Mouse (Mus musculus): Measurements from ENCODE around the gene Sox4.
A peak's percentile ranks its signal among the peaks of the same experiment; 100 is the strongest.

Gene Sox4

DNA sequence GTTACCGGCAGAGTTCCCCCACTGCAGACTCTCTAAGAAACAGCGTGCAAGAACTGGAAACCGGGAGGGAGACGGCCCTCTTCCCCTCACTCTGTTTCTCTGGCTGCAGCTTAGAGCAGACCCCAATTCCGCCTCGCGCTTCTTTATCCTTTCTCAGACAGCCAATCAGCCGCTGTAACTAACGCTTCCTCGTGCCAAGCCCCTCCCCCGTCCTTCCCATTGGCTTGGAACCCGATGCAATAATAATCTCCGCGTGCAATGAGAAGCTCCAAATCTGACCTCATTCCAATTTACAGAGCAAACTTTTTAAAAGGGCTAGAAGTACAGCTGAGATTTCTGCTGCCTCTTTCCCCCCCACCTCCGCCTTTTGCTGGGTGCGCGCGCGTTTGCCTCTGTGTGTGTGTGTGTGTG, at the start of gene Sox4:
TSS of gene Sox4 (minus strand) at position 133 of the 411 bp plus-strand sequence.
- peak; percentile 86 for DNase-seq (ENCODE audit: low spot score)

DNA sequence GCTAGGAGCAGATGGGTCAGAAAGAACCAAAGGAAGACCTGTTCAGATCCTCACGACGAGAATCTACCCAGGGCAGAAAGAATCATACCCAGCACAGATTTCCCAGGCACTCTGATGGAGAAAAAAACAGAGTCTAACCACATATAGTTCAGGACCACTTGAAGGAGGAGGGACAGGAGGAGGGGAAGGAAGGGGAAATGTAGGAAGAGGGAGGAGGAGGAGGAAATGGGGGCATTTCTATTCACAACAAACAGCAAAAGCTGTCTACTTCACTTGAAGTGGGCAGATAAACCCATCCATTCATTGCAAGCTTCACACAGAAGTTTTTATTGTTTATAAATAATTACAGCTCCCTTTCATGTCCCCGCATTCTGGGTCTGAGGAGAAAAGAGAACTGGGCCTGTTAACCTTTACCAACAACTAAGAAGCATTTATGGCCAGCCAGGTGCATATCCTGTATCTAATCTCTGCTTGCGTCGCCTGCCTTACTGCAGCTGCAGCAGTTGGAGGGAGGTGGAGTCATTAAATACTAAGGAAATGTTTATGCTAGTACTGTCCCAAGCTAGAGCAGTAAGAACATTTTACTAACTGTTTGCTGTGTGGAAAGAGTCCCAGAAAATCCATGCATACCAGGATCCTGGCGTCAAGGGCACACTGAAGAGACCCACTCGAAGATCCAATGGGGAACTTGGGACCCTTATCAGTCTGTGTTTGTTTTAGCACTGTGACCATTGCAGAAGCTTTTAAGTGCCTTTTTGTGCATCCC, 38.6 kb upstream of the Sox4 start:
- DNase-seq (ENCODE audit: low spot score): no peak

DNA sequence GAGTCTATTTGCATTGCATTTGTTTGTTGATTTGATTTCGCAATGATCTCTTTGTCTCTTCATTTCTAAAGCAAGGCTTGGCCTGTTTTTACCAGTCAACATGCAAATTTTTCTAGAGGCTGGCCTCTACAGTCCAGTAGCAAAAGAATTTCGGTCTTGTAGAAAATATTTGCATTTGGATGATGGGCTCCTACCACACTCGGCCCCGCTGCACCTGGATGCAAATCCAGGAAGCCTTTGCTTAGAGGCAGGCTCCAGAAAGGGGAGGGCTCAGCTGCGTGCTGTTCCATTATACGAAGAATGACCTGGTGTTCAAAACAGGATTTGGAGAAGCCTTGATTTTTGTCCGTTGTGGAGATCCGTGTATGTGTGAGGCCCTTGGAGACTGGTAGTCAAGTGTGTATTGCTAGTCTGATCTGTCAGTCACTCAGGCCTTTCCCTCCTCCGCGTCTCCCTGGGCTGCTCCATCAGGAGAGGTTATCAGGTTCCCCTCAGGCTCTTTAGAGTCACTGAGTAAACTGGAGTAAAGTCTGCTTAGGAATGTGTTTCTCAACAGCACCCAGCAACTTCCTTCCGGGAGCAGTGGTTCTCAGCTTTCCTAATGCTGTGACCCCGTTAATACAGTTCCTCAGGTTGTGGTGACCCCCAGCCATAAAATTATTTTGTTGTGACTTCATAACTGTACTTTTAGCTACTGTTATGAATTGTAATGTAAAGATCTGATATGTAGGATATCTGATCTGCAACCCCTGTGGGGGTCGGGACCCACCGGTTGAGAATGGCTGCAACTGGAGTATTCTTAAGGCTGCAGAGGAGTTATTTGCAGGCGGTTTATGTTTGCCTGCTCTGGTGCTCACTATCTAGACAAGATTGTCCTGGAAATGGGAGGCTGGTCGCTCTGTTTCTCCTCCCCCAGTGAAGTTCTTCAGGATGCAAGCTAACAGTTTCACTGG, 35.5 kb upstream of the Sox4 start:
- DNase-seq (ENCODE audit: low spot score): peak; percentile 6

DNA sequence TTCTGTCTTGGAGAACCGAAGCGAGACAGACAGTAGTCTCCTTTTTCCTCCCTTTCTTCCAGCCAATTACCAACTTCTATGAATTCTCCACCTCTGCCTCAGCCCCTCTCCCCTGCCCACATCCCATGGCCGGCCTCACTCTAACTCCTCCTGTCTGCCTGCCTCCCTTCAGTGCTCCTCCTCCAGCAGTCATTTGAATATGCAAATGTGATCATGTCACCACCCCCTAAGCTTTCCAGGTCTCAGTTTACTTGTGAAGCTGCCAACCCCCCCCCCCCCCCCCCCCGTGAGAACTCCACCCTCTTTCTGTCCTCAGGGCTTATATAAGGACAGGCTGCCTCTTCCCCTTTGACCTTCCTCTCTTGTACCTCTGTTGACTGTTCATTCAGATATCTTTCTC, 27.2 kb upstream of the Sox4 start:
- no peak for DNase-seq (ENCODE audit: low spot score)

DNA sequence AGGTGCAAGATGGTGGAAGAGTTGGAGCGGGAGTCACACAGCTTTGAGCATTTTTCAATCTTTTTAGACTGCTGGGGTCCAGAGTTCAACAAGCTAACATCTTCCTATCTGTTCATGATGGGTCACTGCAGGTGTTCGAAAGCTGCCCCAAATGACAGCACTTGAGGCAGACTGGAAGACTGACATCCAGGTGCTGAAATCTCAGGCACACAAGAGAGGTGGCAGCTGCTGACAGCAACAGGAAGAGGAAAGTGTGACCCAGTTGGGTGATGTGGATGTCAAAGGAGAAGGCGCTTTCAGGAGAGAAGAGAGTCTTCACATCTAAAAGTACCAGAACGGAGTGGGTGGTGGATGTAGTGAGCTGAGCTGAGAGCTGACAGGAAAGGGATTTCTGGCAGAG, 21.5 kb upstream of the Sox4 start:
- no peak for DNase-seq (ENCODE audit: low spot score)

DNA sequence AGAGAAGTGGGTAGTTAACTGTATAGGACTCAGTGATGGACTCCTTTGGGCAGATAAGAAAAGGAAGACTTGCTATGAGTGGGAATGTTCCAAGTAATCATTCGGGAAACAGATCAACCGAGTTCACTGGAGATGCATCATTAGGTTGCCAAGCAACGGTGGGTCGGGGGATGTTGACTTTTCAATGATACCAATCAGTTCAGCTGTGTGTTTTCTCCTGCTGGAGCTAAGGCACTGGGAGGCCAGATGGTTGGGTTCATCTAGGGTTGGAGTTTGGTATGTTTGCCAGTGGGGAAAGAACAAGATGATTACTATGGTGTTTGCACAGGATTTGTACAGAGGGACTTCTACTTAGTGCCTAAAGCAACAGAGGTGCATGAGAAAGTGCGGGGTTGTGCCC, 21.1 kb upstream of the Sox4 start:
- DNase-seq (ENCODE audit: low spot score): no peak

DNA sequence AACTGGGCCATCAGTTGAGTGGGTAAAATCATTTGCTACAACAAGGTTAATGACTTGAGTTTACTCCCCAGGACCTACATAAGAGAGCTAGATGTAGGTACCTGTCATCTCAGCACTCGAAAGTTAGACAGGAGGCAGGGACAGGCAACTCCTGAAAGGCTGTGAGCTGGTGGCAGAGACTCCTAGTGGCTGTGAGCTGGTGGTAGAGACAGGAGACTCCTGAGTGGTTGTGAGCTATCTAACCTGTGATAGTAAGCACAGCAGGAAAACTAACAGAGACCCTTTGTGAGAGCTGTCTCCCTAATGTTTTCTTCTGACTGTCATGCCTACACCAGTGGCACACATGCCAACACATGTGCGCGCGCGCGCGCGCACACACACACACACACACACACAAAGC, 7.4 kb upstream of the Sox4 start:
- DNase-seq (ENCODE audit: low spot score): no peak

DNA sequence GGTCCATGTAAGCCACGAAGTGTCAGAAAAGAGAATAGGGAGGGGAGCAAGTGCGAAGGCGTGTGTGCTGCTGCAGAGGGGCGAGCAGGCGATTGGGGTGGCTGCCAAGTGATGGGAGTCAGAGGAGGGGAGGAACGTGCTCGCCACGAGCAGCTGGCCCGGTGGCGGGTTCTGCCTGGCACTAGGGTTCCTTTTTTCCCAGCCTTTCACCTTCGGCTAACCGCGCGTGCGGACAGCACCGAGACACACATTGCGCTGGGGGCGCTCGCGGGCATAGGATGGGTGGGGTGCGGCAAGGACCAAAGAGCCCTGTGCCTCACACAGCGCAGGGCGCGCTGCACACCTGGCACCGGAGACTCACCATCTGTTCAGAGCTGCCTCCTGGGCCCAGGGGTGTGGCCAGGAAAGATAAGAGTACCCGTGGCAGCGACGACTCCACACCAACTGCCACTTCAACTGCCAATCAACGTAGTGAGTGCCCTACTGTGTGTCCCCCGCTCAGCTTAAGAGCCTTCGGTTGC, 6.0 kb upstream of the Sox4 start:
- peak; percentile 78 for DNase-seq (ENCODE audit: low spot score)

DNA sequence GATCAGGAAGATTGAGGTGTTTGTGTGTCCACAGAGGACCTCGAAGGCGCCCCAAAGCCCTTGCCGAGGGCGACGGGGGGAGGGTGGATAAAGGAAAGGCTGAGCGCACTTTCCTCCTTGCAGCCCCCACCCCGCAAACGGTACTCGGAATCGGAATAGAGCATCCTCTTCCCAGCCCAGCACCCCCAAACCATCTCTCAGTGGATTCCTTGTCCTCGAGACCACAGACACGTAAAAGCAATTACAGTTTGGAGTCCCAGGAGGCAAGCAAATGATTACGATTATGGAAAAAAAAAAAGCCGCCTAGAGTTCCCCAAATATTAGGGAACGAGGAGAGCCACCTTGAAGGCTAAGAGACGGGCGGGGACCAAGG, 5.5 kb upstream of the Sox4 start:
- DNase-seq (ENCODE audit: low spot score): no peak

DNA sequence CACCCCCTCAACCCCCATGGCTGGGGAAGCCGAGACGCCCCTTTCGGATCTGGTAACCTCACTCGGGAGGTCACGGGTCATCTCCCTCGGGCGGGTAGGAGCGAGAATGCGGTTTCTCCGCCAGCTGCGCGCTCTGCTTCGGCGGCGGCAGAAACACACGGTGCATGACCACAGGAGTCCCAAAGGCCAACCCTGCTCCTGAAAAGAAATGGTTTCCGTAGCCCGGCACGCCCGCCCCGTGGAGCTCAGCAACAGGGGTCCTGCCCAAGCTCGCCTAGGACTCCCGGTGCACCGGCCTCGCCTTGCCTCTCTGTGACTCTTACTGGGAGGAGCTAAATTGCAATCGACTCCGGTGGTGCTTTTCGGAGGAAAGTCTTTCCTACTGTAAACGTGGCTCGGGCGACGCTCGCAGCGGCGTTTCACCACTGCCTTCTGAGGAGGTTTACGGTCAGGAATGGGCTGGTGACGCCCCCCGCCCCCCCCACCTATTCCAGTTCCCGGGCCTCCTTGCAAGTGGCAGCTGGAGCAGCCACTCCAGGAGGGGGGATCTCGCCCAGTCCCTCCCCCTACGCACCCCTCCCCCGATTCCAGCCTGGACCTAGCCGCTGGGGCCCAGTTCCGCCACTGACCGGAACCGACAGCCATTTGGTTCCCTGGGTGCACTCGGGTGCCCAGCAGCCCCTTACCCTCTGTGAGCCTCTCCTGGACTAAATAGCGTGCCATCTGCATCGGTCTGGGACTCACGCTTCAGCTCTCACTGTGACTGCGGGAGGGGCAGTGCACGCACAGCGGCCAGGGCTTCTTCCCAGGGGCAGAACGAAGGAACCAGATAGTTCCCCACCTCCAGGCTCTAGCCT, 4.9 kb upstream of the Sox4 start:
- peak; percentile 67 for DNase-seq (ENCODE audit: low spot score)

DNA sequence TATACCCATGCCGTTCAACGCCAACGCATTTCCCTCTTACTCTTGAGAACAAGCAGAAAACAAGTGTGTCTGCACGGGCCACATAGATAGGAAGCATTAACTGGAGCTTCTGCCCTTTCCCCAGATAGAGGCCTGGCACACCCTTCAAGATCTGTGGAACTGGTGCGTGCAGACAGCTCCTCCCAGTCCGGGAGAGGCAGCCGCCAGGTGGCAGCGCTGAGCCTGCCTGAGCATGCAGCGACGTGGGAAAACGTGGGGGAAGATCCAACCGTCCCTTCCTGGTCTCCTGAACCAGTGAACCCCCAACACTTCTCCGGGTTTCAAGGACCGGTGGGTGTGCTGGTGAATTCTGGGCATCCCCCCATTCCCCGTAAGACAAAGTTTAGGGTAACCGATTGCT, 4.3 kb upstream of the Sox4 start:
- DNase-seq (ENCODE audit: low spot score): peak; percentile 96

DNA sequence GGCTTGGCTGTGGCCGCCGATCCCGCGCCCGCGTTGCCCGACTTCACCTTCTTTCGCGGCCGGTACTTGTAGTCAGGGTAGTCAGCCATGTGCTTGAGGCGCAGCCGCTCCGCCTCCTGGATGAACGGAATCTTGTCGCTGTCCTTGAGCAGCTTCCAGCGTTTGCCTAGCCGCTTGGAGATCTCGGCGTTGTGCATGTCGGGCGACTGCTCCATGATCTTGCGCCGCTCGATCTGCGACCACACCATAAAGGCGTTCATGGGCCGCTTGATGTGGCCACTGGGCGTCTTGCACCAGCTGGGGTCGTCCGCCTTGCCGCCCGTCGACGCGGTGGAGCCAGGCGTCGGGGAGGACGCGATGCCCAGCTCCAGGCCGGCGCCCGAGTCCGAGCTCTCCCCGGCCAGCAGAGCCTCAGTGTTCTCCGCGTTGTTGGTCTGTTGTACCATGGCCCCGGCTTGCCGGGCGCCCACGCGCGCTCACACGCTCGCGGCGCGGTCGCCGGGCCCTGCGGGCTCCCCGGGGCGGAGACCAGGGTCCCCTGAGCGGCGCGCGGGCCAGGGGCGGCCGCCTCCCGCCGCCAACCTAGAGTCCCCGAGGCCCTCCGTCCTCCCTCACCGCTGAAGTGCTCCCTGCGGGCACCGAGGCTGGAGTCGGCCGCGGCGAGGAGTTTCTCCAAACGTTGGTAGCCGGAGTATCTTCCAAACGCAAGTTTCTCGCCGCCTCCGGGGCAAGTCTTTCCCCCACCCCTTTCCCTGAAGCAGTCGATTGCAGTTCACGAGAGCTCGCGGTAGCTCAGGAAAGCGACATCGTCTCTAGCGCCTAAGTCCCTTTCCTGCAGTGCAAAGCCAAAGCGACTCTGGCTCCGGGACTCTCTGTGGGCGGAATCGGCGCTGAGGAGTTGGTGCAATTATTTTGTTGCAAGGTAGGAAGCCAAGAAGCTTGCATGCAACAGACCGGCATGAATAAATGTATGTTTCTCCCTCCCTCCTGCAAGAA, 639 bp downstream of the Sox4 start:
- DNase-seq (ENCODE audit: low spot score): peak; percentile 50

DNA sequence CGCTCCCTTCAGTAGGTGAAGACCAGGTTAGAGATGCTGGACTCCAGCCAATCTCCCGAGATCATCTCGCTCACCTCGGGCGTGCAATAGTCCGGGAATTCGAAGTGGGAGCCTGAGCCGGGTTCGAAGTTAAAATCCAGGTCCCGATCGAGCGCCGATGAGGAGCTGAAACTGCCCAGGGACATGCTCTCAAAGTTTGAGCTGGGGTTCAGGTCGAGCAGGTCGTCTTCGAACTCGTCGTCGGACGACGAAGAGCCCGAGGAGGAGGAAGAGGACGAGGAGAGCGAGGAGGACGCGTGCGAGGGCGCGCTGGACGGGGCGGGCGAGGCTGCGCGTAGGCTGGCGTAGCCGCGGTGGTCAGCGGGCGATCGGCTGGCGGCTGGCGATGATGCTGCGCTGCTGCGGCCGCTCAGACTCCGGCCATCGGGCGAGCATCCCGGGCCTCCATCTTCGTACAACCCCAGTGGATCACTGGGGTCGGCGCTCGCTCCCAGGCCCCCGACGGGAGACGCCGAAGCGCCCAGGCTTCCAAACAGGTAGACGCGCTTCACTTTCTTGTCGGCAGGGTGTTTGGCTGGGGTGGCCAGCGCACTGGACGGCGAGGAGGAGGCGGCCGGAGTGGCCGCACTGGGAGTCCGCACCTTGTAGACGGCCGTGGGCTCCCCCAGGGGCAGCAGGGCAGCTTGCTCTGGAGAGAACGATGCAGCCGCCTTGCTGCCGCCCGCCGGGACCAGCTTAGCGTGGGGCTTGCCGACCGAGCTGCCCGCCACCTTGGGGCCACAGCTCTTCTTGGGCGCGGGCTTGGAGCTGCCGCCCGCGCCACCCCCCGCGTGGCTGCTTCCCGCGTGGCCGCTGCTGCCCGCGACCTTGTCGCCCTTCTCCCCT, 1.6 kb downstream of the Sox4 start:
- peak; percentile 35 for DNase-seq (ENCODE audit: low spot score)

DNA sequence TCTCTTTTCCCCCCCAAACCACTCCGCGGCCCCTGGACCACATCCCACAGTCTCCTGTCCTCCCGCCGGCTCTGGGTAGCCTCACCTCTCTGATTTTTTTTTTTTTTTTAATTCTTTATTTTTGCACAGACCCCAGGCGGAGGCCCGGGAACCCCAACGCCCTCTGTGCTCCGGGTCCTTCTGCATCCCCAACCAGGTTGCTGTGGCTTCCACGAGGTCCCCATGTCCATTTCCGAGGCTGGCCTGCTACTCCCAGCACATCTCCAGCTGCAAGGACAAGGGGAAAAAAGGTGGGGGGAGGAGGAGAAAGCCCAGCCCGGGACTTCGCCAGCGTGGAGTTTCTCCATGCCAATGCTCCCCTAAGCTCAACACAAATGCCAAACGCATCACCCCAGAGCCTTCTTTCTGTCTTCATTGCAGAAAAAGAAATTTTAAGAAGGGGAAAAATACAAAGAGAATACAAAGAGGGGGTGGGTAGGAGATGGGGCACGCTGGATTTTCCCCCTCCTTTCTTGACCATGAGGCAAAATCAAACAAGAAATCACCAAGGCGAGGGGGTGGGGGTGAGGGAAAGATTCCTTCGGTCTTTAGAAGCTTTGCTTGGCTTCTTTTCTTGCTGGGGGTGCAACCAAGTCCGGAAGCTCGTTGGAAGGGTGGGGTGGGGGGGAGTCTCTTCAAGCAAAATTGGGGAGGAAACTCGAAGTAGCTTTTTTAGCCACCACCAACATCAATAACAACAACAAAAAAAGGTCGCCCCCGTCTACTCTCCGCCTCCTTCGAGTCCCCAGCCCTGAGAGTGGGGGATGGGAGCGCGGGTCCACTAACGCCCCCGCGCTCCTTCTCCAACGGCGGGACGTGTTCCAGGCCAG, 2.7 kb downstream of the Sox4 start:
- peak; percentile 30 for DNase-seq (ENCODE audit: low spot score)

DNA sequence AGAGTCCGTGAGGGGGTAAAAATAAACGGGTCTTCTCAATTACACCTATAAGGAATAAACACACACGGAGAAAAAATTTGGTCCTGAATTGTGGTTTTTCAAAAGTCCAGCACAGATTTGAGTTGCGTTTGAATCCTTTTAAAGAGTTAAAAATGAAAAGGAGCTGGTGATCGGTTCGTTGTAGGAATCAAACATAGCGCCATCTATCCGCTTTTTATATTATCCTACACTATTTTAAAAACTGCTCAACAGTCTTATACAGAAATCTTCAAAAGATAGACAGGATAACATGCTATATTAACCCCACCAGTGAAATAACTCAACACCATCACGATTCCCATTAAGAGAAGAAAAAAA, 3.3 kb downstream of the Sox4 start:
- no peak for DNase-seq (ENCODE audit: low spot score)

DNA sequence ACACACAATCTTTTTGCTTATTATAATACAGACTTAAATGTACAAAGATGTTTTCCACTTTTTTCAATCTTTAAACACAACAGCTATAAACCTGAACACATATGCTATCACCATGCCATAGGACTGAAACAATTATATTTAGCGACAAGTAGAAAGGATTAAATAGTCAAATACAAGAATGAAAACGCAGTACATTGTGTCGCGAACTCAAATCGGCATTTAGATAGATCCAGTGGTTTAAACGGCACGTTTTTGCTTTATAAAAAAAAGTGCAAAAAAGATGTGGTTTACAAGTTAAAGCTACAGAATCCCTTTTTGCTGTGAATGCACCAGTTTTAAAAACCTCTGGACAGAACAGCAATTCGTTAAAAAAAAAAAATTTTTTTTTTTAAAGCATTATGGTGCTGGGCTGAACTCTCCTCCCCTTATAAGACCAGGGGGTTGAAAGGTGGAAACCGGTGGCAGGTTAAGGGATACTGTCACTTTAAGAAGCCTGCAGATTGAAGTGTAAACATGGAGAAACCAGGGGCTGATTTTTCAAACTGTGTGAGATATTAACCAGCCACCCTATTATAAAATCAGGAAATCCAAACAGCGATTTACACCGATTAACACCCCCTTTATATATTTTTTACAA, 4.1 kb downstream of the Sox4 start:
- DNase-seq (ENCODE audit: low spot score): no peak

DNA sequence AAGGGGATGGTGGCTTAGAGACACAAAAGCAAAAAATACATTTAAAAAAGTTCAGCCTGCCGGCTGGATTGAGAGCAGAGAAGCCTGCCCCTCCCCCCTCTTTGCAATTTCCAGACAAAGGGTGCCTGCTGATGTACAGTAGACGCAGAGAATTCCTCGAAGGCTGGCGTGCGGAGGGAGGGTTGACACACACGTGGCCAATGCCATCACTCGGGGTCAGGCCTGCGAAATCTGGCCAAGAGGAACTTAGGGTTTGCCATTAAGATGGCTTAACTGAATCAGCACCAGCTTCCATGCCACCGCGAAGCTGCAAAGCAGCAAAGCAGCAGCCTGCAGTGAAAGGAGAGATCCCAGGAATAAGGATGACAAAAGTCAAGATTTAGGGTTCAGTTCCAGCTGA, 5.0 kb downstream of the Sox4 start:
- DNase-seq (ENCODE audit: low spot score): no peak

DNA sequence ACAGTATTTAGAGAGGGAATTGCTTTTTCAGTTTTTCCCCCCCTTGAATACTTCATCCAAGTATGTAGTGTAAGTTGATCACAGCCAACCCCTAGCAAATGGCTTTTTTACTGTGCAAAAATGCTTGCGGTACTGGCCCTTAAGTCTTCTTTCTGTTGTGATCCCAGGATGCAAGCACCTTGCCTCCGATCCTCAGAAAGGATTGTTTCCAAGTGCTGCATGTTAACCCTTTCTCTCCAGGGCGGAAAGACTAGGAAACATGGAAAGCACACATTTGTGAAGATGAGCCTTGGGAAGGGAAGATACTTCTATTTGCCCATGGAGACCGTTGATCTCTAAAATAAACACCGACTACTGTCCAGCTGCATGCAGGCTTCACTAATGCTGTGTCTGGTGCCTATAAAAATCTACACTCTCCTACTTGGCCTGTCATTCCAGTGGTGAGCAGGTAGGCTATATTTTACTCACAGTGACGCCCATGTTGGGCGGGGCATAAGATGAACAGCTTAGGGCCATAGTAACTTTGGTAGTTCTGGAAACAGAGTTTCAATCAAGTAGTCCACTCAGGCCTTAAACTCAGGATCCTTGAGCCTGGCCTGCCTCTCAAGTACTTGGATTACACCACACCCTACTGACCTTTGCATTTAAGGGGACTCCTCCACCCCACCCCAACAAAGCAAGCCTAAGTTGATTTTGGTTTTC, 5.6 kb downstream of the Sox4 start:
- DNase-seq (ENCODE audit: low spot score): no peak

All from urinary bladder, postnatal 25 days (tissue).